Mouse (Mus musculus) cerebellum, adult 2 months (tissue): Measurements from ENCODE around the gene Mapk1. TPM values are rescaled to one million over a fixed set of nuclear protein-coding genes. Genes with fewer than 3 reads are reported as not detected.

ENCODE experiments used
- DNase-seq, 2 experiments: peaks; one replicate each; pipeline ENCODE4 v3.0.0; 2021
- H3K27ac ChIP-seq: fragments of 200-500 bp; 2 replicates; pipeline ENCODE4 v1.5.1; 2012; ENCODE audit warnings: low read length, control low read depth, inconsistent platforms; ENCODE audit not compliant: insufficient read depth
- H3K27me3 ChIP-seq: fragments of 200-500 bp; 2 replicates; pipeline ENCODE4 v1.6.1; 2012; ENCODE audit warnings: inconsistent platforms, mild to moderate bottlenecking, low read length, moderate library complexity; ENCODE audit not compliant: control insufficient read depth, insufficient read depth
- H3K4me1 ChIP-seq: fragments of 200-500 bp; 2 replicates; pipeline ENCODE4 v1.6.1; 2011; ENCODE audit warnings: low read length; ENCODE audit not compliant: control insufficient read depth, insufficient read depth
- H3K4me3 ChIP-seq: fragments of 200-500 bp; replicated peaks from 2 replicates; pipeline ENCODE3; 2011; ENCODE audit warnings: mild to moderate bottlenecking, low read depth, low read length, control low read depth; ENCODE audit not compliant: insufficient read depth
- CTCF ChIP-seq: fragments of 200-500 bp; IDR thresholded peaks from 2 replicates; pipeline ENCODE4 v1.5.1; 2011; ENCODE audit warnings: low read depth, mild to moderate bottlenecking, control low read depth, low read length, moderate library complexity, borderline replicate concordance; ENCODE audit not compliant: insufficient read depth
- POLR2A ChIP-seq: fragments of 200-500 bp; IDR thresholded peaks from 2 replicates; pipeline ENCODE4 v1.6.1; 2011; ENCODE audit warnings: low read length, control low read depth, borderline replicate concordance; ENCODE audit not compliant: insufficient read depth
- WGBS: fragments of 180-500 bp; shearing (Covaris S2); methylation state at CpG from one replicate; pipeline ENCODE4 v1.1.7; 2018; 5-methylcytosine and 5-hydroxymethylcytosine counted together
- polyA plus RNA-seq: library from polyadenylated mRNA; depleted of rRNA; stranded (reverse); fragments of >200 nt; gene quantifications from 2 replicates; pipeline ENCODE4 v1.2.3, GENCODE M21; 2012

Gene Mapk1
- polyA plus RNA-seq, 1 experiment: 154 TPM

DNA sequence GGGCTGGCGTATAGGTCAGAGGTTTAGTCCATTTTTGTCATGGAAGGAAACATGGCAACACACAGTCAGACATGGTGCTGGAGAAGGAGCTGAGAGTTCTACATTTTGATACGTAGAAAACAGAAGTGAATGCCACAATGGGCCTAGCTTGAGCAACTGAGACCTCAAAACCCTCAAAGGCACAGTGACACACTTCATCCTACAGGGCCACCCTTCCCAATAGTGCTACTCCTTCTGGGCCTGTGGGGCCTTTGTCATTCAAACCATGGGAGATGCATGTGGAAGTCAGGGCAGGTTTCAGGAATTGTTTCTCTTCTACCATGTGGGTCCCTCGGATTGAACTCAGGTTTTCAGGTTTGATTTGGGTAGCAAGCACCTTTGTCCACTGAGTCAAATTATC is 17.9 kb downstream of the Mapk1 start:
- H3K27ac ChIP-seq: no peak overlapping the region
- H3K4me1 ChIP-seq: no peaks in the 10 kb centered on the region
- WGBS: 89% methylated on average over 3 of the region's 3 CpGs
- TF ChIP-seq CTCF (no peak), POLR2A (no peak)
- no peak for DNase-seq
- no peaks in the 10 kb centered on the region for H3K27me3 ChIP-seq
- no peak overlapping the region for H3K4me3 ChIP-seq

DNA sequence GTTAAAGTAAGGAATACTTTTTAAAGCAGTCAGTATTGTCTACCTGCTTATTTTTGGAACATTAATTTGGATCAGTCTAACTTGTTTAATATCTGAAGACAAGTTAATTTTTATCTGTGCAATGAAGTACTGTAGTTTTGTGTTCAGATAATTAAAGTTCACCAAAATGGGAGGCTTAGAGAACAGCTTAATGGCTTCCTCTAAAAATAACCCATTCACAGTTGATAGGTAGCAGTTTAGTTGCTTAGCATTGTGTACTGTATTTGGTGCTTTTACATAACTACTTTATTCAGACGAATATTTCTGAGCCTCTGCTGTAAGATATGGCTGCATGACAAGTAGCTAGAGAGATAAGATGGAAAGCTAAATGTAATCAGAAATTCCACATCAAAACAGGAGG is 23.9 kb downstream of the Mapk1 start:
- Histone ChIP-seq H3K27me3 (no peaks in the 10 kb centered on the region), H3K4me1 (no peaks in the 10 kb centered on the region), H3K4me3 (no peak overlapping the region), H3K27ac (no peak overlapping the region)
- no peak for DNase-seq
- no peak for TF ChIP-seq POLR2A
- no peak for TF ChIP-seq CTCF
- 16% methylated on average over 1 of the region's 1 CpGs for WGBS

DNA sequence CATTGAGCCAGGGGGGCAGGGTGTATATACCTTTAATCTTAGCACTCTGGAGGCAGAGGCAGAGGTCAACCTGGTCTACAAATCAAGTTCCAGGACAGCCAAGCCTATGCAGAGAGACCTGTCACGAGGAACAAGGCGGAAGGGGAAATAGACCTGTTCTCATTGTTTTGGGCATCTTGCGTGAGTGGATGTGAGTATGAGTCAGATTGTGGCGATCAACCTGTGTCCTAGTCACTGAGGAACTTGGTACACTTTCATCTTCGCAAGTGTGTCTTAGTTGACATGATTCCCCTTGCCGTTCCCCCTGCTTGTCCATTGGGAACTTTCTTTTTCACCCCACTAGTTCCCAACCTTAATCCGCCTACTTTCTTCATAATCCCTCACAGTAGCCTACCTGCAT is 26.9 kb downstream of the Mapk1 start:
- no peaks in the 10 kb centered on the region for H3K4me1 ChIP-seq
- no peak overlapping the region for H3K27ac ChIP-seq
- H3K27me3 ChIP-seq: no peaks in the 10 kb centered on the region
- no peak for TF ChIP-seq CTCF
- TF ChIP-seq POLR2A: no peak
- DNase-seq: no peak
- WGBS: 94% methylated on average over 7 of the region's 7 CpGs
- no peak overlapping the region for H3K4me3 ChIP-seq

DNA sequence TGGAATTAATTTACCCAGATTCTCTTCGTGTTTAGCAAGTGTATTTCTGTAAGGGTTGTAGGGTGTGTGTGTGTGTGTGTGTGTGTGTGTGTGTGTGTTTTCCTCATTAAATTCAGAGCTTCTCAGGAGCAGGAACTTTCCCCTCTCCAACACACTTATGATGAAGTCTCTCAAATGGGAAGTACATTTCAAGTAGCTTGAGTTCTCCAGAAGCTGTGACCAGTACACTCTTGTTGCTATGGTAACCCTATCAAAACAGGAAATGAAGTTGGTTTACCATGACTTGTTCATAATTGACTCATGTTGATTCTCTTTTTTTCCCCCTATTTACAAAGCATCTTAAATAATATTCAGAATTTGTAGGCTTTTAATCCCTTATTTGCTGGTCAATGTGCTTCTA is 29.4 kb downstream of the Mapk1 start:
- Histone ChIP-seq H3K27me3 (no peaks in the 10 kb centered on the region), H3K4me1 (no peaks in the 10 kb centered on the region), H3K27ac (no peak overlapping the region), H3K4me3 (no peak overlapping the region)
- TF ChIP-seq POLR2A (no peak), CTCF (no peak)
- 90% methylated on average over 1 of the region's 1 CpGs for WGBS
- no peak for DNase-seq

DNA sequence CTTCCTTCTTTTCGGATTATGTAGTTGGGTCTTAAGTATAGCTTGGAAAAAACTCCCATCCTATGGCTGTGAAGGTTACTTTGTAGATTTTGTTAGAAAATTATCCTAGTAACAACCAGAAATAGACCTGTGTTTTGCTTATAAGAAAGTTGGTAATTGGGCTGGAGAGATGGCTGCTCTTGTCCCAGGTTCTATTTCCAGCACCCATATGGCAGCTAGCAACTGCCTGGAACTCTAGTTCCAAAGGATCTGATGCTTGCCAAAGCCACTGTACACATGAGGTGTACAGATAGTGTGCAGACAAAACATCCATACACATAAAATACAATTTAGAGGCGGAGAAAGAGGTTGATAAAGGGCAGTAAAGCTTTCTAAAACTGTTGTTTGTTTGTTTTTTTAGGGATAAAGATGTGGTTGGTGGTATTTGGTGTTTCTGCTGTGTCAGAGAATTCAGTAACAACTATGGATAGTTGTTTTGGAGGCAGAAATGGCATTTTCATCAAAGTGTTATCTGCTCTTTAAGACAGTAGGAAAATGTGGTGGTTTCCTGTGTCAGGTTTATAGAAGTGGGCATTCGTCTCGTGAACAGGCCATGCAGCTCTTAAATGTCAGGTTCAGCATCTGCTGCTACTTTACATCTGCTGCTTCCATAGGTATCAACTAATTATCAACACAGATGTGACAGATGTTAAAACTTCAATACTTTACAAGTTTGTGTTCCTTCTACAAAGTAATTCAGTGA is 32.1 kb downstream of the Mapk1 start:
- WGBS: 83% methylated on average over 4 of the region's 4 CpGs
- TF ChIP-seq POLR2A (no peak), CTCF (no peak)
- peak in 1 of 2 experiments; percentile 25 for DNase-seq
- Histone ChIP-seq H3K4me3 (no peak overlapping the region), H3K4me1 (no peaks in the 10 kb centered on the region), H3K27me3 (no peaks in the 10 kb centered on the region), H3K27ac (no peak overlapping the region)

DNA sequence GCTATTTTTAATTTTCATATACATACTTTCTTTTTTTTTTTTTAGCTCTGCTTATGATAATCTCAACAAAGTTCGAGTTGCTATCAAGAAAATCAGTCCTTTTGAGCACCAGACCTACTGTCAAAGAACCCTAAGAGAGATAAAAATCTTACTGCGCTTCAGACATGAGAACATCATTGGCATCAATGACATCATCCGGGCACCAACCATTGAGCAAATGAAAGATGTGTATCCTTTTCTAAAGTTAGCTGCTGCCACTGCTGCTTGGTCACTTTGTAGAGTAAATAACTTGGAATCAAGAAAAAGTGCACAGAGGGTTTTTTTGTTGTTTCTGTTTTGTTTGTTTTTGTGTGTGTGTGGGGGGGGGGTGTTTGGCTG is 32.7 kb downstream of the Mapk1 start:
- no peak for DNase-seq
- H3K27me3 ChIP-seq: no peaks in the 10 kb centered on the region
- no peak overlapping the region for H3K4me3 ChIP-seq
- TF ChIP-seq POLR2A (no peak), CTCF (no peak)
- H3K27ac ChIP-seq: no peak overlapping the region
- no peaks in the 10 kb centered on the region for H3K4me1 ChIP-seq
- 89% methylated on average over 3 of the region's 3 CpGs for WGBS

DNA sequence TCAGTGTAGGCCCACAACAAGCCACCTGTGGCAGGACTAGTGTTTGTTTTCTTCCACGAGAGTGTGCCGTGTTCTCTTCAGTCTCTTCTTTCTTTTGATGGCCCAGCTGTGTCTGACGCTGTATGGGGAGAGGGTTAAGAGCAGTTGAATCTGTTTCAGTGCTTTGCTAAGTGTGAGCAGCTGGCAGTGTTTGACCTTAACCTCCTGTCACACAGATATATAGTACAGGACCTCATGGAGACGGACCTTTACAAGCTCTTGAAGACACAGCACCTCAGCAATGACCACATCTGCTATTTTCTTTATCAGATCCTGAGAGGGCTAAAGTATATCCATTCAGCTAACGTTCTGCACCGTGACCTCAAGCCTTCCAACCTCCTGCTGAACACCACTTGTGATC is 34.9 kb downstream of the Mapk1 start:
- no peak for TF ChIP-seq CTCF
- no peak for TF ChIP-seq POLR2A
- no peak for DNase-seq
- no peak overlapping the region for H3K27ac ChIP-seq
- WGBS: 70% methylated on average over 6 of the region's 6 CpGs
- H3K27me3 ChIP-seq: no peaks in the 10 kb centered on the region
- no peaks in the 10 kb centered on the region for H3K4me1 ChIP-seq
- H3K4me3 ChIP-seq: no peak overlapping the region

DNA sequence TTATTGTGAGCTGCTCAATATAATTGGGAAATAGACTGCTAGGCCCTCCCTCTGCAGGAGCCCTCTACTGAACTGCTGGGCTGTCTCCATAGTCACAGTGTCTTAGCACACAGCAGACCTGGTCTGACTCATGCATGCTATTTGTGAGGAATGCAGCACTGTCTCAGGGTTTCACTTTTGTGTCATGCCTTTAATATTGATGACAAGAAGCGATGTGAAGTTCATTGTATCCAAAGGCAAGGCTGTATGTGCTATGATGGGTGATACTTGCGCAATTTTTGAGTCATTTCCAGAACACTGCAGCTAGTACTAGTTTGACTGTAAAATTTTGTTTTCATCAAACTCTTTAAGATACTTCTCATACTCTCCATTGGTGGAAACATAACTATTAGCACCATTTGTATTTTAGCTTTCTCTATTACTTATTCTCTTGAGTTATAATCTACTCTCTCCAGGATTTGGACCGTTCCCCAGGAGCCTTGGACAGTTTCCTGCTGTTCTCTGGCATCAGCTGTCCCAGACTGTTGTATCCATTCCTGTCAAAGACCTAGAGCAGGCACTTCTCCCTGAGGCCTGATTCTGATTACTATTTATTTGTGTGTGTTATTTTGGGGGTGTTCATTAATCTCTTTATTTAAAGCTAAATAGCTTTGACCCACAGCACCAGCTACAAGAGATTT is 41.4 kb downstream of the Mapk1 start:
- no peak for TF ChIP-seq CTCF
- no peak for TF ChIP-seq POLR2A
- WGBS: 35% methylated on average over 3 of the region's 3 CpGs
- H3K4me3 ChIP-seq: no peak overlapping the region
- peaks cover 3% of the 10 kb centered on the region; the same call in 1 of the 2 replicates for H3K4me1 ChIP-seq
- no peaks in the 10 kb centered on the region for H3K27me3 ChIP-seq
- no peak overlapping the region for H3K27ac ChIP-seq
- peak; percentile 47 to 66 for DNase-seq
